Mouse (Mus musculus) hindbrain, embryonic 13.5 days (tissue): ENCODE data around the gene Dach1. TPM values are rescaled to one million over a fixed set of nuclear protein-coding genes. Genes with fewer than 3 reads are reported as not detected.

ENCODE experiments used
- ATAC-seq: fragments of 200-750 bp; cut with Nextera tagmentation; 2 replicates; pipeline ENCODE4 v1.8.0; 2017; ENCODE audit warnings: moderate TSS enrichment; ENCODE audit not compliant: low FRiP score
- H3K27ac ChIP-seq: fragments of 300-500 bp; sonication (generic); 2 replicates; pipeline ENCODE4 v1.5.1; 2015; ENCODE audit warnings: inconsistent platforms, mild to moderate bottlenecking, moderate library complexity
- H3K27me3 ChIP-seq: fragments of 300-500 bp; sonication (generic); 2 replicates; pipeline ENCODE4 v1.6.1; 2015; ENCODE audit warnings: mild to moderate bottlenecking, inconsistent platforms
- H3K36me3 ChIP-seq: fragments of 300-500 bp; sonication (generic); 2 replicates; pipeline ENCODE4 v1.6.1; 2015; ENCODE audit warnings: mild to moderate bottlenecking, inconsistent platforms
- H3K4me1 ChIP-seq: fragments of 300-500 bp; sonication (generic); replicated peaks from 2 replicates; pipeline ENCODE4 v1.6.1; 2015; ENCODE audit warnings: inconsistent platforms
- H3K4me2 ChIP-seq: fragments of 300-500 bp; sonication (generic); 2 replicates; pipeline ENCODE4 v1.6.1; 2015; ENCODE audit warnings: inconsistent platforms, mild to moderate bottlenecking, moderate library complexity
- H3K4me3 ChIP-seq: fragments of 300-500 bp; sonication (generic); 2 replicates; pipeline ENCODE4 v1.5.1; 2015; ENCODE audit warnings: mild to moderate bottlenecking, inconsistent platforms
- H3K9ac ChIP-seq: fragments of 300-500 bp; sonication (generic); 2 replicates; pipeline ENCODE4 v1.6.1; 2015; ENCODE audit warnings: mild to moderate bottlenecking, inconsistent platforms
- H3K9me3 ChIP-seq: fragments of 300-500 bp; sonication (generic); 2 replicates; pipeline ENCODE4 v1.6.1; 2016; ENCODE audit warnings: inconsistent platforms
- WGBS: fragments of 180-500 bp; shearing (Covaris S2); methylation state at CpG from one replicate; pipeline ENCODE4 v1.1.7; 2015; 5-methylcytosine and 5-hydroxymethylcytosine counted together
- polyA plus RNA-seq: library from polyadenylated mRNA; unstranded; fragments of >200 nt; fragmentation: Nextera tagmentation; extraction: Ambion mirVana; gene quantifications from 2 replicates; pipeline ENCODE4 v1.2.1, GENCODE M21; 2015

The Dach1 gene
- polyA plus RNA-seq, 1 experiment from 2014 or later: 20.5 TPM

DNA sequence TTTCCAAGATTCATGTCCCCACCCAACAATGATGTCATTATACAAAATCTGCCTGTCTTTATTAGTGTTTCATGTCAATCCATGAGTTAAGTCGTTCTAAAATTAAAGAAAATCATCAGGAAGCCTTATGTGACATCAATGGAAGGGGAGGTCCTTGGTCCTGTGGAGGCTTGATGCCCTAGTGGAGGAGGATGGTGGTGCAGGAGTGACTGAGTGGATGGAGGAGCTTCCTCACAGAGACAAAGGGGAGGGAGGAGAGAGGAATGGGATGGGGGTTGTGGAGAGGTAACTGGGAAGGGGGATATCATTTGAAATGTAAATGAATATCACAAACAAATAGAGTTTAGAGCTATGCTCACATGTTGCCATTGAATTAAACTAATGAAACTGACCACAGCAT, 287.6 kb downstream of the Dach1 start:
- no peak overlapping the region for H3K4me2 ChIP-seq
- no peak overlapping the region for H3K9ac ChIP-seq
- ATAC-seq: no peak
- no peak overlapping the region for H3K4me3 ChIP-seq
- no peaks in the 10 kb centered on the region for H3K9me3 ChIP-seq
- H3K27me3 ChIP-seq: no peaks in the 10 kb centered on the region
- H3K27ac ChIP-seq: no peak overlapping the region
- no peaks in the 10 kb centered on the region for H3K4me1 ChIP-seq
- no peaks in the 10 kb centered on the region for H3K36me3 ChIP-seq
- 49% methylated on average over 1 of the region's 1 CpGs for WGBS

DNA sequence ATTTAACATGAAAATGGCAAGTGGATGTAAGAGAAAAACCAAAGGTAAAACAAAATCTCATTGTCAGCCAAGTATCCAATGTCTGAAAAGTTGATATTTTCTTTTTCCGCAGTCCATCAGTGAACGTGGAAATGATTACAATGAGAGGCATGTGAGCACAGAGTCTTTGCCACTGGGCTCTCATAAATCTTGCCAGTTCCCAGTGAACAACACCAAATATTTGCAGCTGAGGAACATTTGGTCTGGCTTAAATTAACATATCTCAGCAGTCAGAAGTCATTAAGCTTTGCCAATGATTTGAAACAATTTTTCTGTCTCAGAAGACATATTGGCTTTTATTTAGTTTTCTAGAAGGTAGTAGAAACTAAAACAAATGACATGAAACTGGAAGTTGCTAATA, 298.6 kb downstream of the Dach1 start:
- no peaks in the 10 kb centered on the region for H3K36me3 ChIP-seq
- no peak overlapping the region for H3K27ac ChIP-seq
- no peak for ATAC-seq
- no peaks in the 10 kb centered on the region for H3K27me3 ChIP-seq
- H3K4me3 ChIP-seq: no peak overlapping the region
- H3K9ac ChIP-seq: no peak overlapping the region
- H3K9me3 ChIP-seq: no peaks in the 10 kb centered on the region
- H3K4me1 ChIP-seq: peaks cover 16% of the 10 kb centered on the region
- WGBS: 61% methylated on average over 2 of the region's 2 CpGs
- no peak overlapping the region for H3K4me2 ChIP-seq

DNA sequence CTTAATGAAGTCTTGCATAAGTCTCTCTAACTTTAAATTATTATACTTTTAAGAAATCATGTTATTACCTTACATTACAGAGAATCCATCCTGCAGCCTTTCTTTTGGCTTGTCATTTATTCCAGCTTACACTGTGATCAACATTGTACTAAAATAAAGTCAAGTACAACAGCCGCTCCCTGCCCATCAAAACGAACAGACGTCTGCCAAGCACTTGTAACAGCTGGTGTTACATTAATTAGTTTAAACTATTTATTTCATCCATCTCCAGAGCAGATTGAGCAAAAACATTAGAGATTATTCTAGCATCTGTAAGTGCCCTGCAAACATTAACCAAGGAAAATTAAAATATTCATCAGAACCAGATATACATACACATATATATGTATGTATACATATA, 311.2 kb downstream of the Dach1 start:
- Histone ChIP-seq H3K27ac (no peak overlapping the region), H3K4me3 (no peak overlapping the region), H3K36me3 (no peaks in the 10 kb centered on the region), H3K9ac (no peak overlapping the region), H3K9me3 (no peaks in the 10 kb centered on the region), H3K4me1 (no peaks in the 10 kb centered on the region), H3K4me2 (no peak overlapping the region), H3K27me3 (no peaks in the 10 kb centered on the region)
- ATAC-seq: no peak
- WGBS: 52% methylated on average over 3 of the region's 3 CpGs

DNA sequence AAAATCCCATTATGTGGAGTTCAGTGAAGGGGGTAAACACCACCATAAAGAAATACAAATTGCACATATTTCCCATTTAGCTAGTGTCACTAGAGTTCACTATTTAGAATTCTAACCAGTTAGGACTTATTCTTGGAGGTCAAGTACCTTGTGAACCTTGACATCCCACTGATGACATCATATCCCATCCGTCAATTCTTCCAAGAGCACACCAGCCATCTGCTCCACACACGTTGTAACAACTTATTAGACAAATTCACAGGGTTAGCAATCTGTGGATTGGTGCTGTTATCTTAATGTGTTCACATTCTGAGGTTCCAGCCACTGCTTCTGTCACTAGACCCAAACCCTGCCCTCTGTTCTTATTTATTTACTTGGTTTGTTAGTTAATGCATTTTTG, 312.3 kb downstream of the Dach1 start:
- Histone ChIP-seq H3K9ac (no peak overlapping the region), H3K27me3 (no peaks in the 10 kb centered on the region), H3K4me2 (no peak overlapping the region), H3K4me1 (no peaks in the 10 kb centered on the region), H3K4me3 (no peak overlapping the region), H3K27ac (no peak overlapping the region), H3K9me3 (no peaks in the 10 kb centered on the region), H3K36me3 (no peaks in the 10 kb centered on the region)
- WGBS: 26% methylated on average over 2 of the region's 2 CpGs
- ATAC-seq: no peak

DNA sequence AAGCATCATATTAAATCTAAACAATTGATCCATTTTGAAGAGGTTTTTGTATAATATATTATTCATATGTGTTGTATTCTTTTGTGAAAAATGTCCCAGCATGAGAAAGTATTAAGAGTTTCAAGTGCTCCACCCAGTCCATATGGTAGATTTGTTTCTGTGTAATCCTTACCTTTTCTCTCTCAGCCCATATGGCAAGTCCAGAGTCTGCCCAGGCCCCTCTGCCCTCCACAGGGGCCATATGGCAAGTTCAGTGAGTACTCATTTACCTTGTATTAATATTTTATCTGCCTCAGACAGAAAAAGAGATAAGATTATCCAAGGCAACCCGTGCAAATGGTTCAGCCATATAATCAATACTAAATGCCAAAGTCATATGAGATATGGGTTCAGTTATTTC, 314.2 kb downstream of the Dach1 start:
- Histone ChIP-seq H3K27ac (no peak overlapping the region), H3K9ac (no peak overlapping the region), H3K4me3 (no peak overlapping the region), H3K4me1 (no peaks in the 10 kb centered on the region; the same call in 1 of the 2 replicates), H3K27me3 (no peaks in the 10 kb centered on the region), H3K9me3 (no peaks in the 10 kb centered on the region), H3K4me2 (no peak overlapping the region), H3K36me3 (no peaks in the 10 kb centered on the region)
- WGBS: 42% methylated on average over 1 of the region's 1 CpGs
- ATAC-seq: no peak

DNA sequence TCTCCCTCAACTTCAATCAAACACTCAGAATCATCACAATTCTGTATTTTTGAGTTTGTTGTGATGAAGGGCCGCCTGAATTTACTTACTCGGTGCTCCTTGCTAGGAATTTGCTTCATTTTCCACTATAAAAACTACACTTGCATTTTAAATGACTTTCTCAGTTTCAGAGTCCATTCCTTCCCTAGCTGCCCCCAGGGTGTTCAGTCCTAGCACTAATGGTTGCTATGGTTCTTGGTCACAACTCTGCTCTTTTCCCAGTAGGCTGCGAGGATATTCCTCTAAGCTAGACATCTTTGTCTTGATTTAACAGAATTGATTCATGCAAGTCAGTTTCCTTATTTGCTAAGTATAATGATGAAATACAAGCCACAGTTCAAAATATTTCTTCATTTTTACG, 319.1 kb downstream of the Dach1 start:
- H3K27me3 ChIP-seq: no peaks in the 10 kb centered on the region

DNA sequence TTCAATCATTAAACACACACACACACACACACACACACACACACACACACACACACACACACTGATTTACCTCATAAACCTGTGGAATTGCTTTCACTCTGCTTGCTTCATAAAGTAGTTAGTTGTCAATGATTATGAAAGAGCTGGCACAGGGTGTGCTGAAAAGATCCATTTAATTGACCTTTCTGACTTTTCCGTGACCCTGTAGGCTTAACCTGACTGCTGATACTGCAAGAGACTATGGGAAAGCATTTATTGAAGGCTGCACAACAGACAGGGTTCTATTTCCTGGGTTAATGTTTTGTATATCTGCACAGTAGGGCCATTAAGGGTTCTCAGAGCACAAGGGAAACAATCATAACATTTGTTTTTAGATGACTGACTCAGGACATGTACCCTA, 321.9 kb downstream of the Dach1 start:
- 64% methylated on average over 1 of the region's 1 CpGs for WGBS
- H3K4me1 ChIP-seq: no peaks in the 10 kb centered on the region; the same call in 1 of the 2 replicates
- no peak for ATAC-seq
- no peak overlapping the region for H3K9ac ChIP-seq
- no peak overlapping the region for H3K4me2 ChIP-seq
- no peak overlapping the region for H3K4me3 ChIP-seq
- H3K27me3 ChIP-seq: no peaks in the 10 kb centered on the region
- no peaks in the 10 kb centered on the region for H3K9me3 ChIP-seq
- no peak overlapping the region for H3K27ac ChIP-seq
- no peaks in the 10 kb centered on the region for H3K36me3 ChIP-seq

More for the DNA sequence above, 319.1 kb downstream of the Dach1 start:
- Histone ChIP-seq H3K27ac (no peak overlapping the region), H3K4me3 (no peak overlapping the region), H3K9ac (no peak overlapping the region), H3K4me1 (no peaks in the 10 kb centered on the region; the same call in 1 of the 2 replicates), H3K9me3 (no peaks in the 10 kb centered on the region), H3K36me3 (no peaks in the 10 kb centered on the region), H3K4me2 (no peak overlapping the region)
- WGBS: 69% methylated on average over 4 of the region's 4 CpGs
- ATAC-seq: no peak

DNA sequence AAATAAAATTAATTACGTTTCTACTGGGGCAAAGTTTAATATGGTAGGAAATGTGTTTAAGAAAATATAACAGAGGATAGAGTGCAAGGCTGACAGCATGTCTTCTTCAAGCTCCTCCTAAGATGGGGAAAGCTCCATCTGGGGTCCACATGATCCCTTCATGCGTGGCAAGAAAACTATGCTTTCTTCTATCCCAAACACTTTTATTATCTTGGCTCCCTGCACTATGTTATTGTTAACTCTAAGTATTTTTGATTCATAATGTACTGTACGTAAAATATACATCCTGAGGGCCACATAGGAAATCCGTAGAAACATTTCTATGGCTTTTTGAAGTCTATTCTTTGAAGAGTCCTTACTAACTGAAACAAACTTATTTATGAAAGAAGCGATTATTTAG, 330.3 kb downstream of the Dach1 start:
- Histone ChIP-seq H3K9me3 (no peaks in the 10 kb centered on the region), H3K27ac (no peak overlapping the region), H3K27me3 (no peaks in the 10 kb centered on the region), H3K36me3 (no peaks in the 10 kb centered on the region), H3K4me1 (no peaks in the 10 kb centered on the region), H3K4me2 (no peak overlapping the region), H3K4me3 (no peak overlapping the region), H3K9ac (no peak overlapping the region)
- no peak for ATAC-seq
- WGBS: 90% methylated on average over 5 of the region's 5 CpGs

DNA sequence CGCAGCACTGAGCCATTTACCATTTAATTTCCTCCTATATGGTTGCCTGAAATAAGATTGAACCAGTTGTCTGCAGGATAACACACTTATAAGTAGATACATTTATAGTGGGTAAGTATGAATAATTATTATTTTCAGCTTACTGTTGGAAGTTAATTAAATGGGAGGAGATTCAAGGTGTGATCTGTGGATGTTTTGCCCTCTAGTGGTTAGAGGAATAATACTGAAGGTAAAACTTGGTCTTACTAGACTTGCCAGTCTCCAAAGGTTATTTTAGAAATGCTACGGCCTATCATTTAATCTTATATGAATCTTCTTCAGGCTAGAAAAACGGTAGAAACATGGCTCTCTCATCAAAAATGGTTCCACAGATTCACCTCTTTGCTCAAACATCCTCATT, 339.7 kb downstream of the Dach1 start:
- Histone ChIP-seq H3K36me3 (no peaks in the 10 kb centered on the region), H3K27me3 (no peaks in the 10 kb centered on the region), H3K27ac (no peak overlapping the region), H3K4me1 (no peaks in the 10 kb centered on the region), H3K4me3 (no peak overlapping the region), H3K4me2 (no peak overlapping the region), H3K9ac (no peak overlapping the region), H3K9me3 (no peaks in the 10 kb centered on the region)
- no peak for ATAC-seq
- WGBS: 78% methylated on average over 3 of the region's 3 CpGs

DNA sequence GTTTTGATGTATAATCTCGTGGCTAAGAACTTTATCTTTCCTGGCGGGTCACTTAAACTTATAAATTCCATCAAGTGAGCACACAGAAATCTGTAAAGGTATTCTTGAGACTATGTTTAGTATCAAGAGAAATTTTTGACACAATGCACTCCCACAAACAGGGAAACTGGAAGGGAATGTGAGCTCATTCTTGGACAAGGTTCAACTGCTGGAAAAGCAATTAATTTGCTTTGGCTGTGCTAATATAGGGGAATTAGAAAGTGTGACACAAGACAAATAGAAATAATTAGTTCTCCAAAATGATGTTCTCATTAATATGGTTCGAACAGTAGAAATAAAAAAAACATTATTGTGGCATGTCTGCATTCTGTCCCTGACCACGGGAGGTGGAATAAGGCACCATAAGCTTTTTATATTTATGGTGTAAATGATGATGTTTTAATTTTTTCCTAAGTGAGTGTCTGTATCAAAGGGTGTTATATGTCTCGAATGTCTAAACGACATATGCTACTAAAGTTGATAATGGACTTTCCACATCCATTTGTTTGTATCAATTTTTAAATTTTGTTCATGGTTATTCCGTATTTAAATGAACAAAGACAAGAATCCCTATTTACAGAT, 354.9 kb downstream of the Dach1 start:
- H3K27ac ChIP-seq: no peak overlapping the region
- H3K4me1 ChIP-seq: 0 out of 2 replicates have a peak, but pooled peaks cover 3% of the 10 kb centered on the region
- H3K9me3 ChIP-seq: no peaks in the 10 kb centered on the region
- no peak overlapping the region for H3K9ac ChIP-seq
- H3K4me3 ChIP-seq: no peak overlapping the region
- no peaks in the 10 kb centered on the region for H3K36me3 ChIP-seq
- no peak overlapping the region for H3K4me2 ChIP-seq
- 66% methylated on average over 7 of the region's 7 CpGs for WGBS
- ATAC-seq: peak; percentile 69; the same call in 1 of the 2 replicates
- no peaks in the 10 kb centered on the region for H3K27me3 ChIP-seq

DNA sequence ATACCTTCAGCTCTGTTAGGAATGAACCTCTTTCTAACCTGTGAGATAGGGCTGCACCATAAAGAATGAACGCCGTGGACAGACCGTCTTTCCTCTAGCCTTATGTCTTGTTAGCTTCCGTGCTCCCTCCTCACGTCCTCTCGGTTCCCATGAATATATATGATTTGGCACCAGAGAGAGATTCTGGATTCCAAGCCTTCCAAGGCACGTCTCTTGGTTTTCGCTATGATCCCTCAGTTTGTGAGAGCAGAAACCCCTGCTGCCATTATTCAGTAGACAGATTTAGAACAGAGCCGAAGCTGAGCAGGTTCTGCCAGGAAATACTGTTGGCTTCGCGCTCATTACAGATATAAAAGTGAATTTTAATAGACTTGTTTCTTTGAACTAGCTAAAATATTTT, 356.0 kb downstream of the Dach1 start:
- Histone ChIP-seq H3K27me3 (no peaks in the 10 kb centered on the region), H3K36me3 (no peaks in the 10 kb centered on the region), H3K9me3 (no peaks in the 10 kb centered on the region), H3K4me1 (0 out of 2 replicates have a peak, but pooled peaks cover 3% of the 10 kb centered on the region), H3K4me2 (no peak overlapping the region), H3K27ac (0 out of 2 replicates have a peak overlapping the region, but pooled peaks have one; percentile 48), H3K4me3 (no peak overlapping the region), H3K9ac (no peak overlapping the region)
- 67% methylated on average over 11 of the region's 11 CpGs for WGBS
- no peak for ATAC-seq

DNA sequence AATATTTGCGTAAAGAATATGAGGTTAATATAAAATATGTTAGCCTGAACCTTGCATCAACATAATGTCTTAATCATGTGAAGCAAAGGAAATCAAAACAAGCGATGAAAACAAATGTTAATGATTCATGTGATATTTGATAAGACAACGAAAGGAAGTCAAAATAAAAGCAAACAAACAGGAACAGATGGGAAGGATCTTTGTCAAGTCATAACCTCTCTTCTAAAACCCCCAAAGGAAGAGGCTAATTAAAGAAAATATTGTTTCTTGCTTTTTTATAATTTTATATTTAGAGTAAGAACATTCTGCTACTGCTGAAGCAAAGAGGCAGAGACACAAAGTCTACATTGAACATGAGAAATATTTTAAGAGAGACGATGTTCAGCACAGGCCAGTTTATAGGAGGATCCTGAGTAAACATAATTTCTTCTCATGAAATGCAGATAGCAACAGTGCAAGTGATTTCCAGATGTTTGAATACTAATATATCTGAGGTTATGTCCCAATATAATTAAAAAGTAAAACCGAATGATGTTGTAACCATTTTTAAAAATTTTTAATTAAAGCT, 374.1 kb downstream of the Dach1 start:
- Histone ChIP-seq H3K9me3 (no peaks in the 10 kb centered on the region), H3K4me3 (no peak overlapping the region), H3K27me3 (no peaks in the 10 kb centered on the region), H3K4me1 (0 out of 2 replicates have a peak, but pooled peaks cover 2% of the 10 kb centered on the region), H3K9ac (no peak overlapping the region), H3K36me3 (no peaks in the 10 kb centered on the region), H3K27ac (no peak overlapping the region), H3K4me2 (no peak overlapping the region)
- ATAC-seq: no peak
- 91% methylated on average over 5 of the region's 5 CpGs for WGBS

DNA sequence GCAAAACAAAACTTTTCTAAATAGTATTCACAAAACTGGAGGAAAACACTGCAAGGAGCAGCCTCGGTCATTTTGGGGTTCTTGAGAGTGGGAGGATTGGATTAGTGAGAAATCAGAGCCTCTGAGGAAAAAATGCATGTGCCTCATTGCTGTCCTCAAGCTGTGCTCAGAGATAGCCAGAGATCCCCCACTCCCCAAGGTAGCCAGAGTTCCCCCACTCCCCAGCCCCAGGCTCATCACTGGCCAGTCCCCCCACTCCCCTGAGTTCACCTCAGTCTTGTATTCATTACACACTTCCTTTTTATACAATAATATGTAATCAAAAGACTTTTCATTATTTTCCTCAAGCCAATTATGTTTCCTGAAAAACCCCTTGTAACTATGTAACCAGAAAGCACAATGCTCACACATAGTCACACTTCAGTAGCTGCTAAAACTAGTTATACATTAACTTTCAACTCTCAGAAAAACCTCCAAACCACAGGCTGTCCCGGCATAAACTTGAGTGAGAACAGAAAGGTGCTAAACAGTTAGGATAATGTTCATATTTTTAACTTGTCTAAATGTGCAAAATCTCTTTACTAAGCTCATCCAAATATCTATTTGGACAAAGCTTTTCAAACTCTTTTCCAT, 395.3 kb downstream of the Dach1 start:
- WGBS: 70% methylated on average over 2 of the region's 2 CpGs
- Histone ChIP-seq H3K4me1 (no peaks in the 10 kb centered on the region), H3K27ac (no peak overlapping the region), H3K9me3 (no peaks in the 10 kb centered on the region; the same call in none of the 2 replicates), H3K27me3 (no peaks in the 10 kb centered on the region), H3K4me2 (no peak overlapping the region), H3K4me3 (no peak overlapping the region), H3K36me3 (no peaks in the 10 kb centered on the region), H3K9ac (no peak overlapping the region)
- no peak for ATAC-seq
